ENCODE assay signal across 9 mouse cellular contexts in the genomic region with DNA sequence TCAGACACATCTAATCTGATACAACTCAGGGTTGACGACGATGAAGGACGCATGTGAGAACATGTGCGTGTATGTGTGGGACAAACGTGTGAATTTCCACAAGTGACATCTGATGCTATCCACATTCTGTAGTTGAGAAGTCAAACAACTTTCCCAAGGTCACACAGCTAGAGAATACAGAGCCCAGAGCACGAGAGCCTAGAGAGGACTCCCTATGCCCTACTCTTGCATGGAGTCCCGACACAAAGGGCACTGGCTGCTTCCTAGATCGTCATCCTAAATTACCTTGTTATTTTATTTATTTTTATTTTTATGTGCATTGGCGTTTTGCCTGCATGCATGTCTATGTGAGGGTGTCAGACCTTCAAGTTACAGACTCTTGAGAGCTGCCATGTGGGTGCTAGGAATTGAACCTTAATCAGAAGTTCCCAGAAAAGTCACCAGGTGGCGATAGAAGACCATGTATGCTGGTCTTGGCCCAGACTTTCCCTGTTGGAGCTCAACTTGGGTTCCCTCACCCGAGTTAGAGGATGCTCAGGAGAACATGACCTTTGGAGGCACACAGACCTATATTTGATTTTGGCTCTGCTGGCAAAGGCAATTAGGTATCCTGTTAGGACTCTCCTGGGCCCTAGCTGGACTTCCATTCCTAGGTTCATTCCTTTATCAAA. TPM values are rescaled to one million over a fixed set of nuclear protein-coding genes. Genes with fewer than 3 reads are reported as not detected.
DNase-seq lines count a peak whose midpoint lies in the region; ATAC-seq and TF ChIP-seq lines count a peak whose summit lies in the region.
"Had no signal": no experiment of that assay in that cellular context is flagged by ENCODE, and none has a peak within 500 bp of the region (broad histone marks: within the 10 kb centered on the region; RNA-seq: fewer than 3 reads in every experiment).

No protein-coding gene starts in this region.

- H3K9ac ChIP-seq in lung, embryonic 15.5 days: no peak overlapping the region

- intact Hi-C loops in heart, postnatal 36 days (cut with DNase I): loop anchor here (2.0 to 5.0 kb wide), 5 partner anchors 80 to 383 kb away; a partner anchor contains a TSS

- H3K9me3 ChIP-seq in E14TG2a.4 (ENCODE audit: low read length): no peaks in the 10 kb centered on the region
- no peaks in the 10 kb centered on the region for H3K9me3 ChIP-seq in lung, embryonic 15.5 days

- H3K4me3 ChIP-seq in E14TG2a.4 (replicated peaks; ENCODE audit: low read length): no peak overlapping the region
- H3K4me3 ChIP-seq in lung, embryonic 15.5 days: no peak overlapping the region

- peak; percentile 40 for TF ChIP-seq CTCF in E14TG2a.4 (conservative IDR thresholded peaks at IDR 0.05; ENCODE audit: low read length)

- peak; percentile 45; the same call in 1 of the 2 replicates for ATAC-seq in lung, embryonic 15.5 days (ENCODE audit: borderline replicate concordance, extremely low read depth, low FRiP score, low TSS enrichment)

- peak; percentile 84 for DNase-seq in adrenal gland, postnatal 10 days
- peak; percentile 77 for DNase-seq in embryo, embryonic 9.5 days (ENCODE audit: extremely low spot score)
- peak; percentile 71 to 74 for DNase-seq in heart, postnatal 36 days
- peak; percentile 84 for DNase-seq in layer of hippocampus, adult 11-12 months (ENCODE audit: low spot score)
- DNase-seq in retina, embryonic 14.5 days (ENCODE audit: low spot score): peak; percentile 92
- peak; percentile 65 for DNase-seq in yolk sac, embryonic 10.5 days (ENCODE audit: low spot score)

- H3K27ac ChIP-seq in lung, embryonic 15.5 days: no peak overlapping the region

- H3K4me2 ChIP-seq in lung, embryonic 15.5 days: no peak overlapping the region

- 45% methylated on average over 11 of the region's 11 CpGs for WGBS in lung, embryonic 15.5 days

- H3K4me1 ChIP-seq in E14TG2a.4 (replicated peaks; ENCODE audit: low read depth, low read length): peaks cover 50% of the 10 kb centered on the region
- peaks cover 13% of the 10 kb centered on the region; the same call in 1 of the 2 replicates for H3K4me1 ChIP-seq in lung, embryonic 15.5 days

- H3K27me3 ChIP-seq in E14TG2a.4 (ENCODE audit: insufficient read depth, low read length): no peaks in the 10 kb centered on the region
- no peaks in the 10 kb centered on the region for H3K27me3 ChIP-seq in lung, embryonic 15.5 days

- H3K36me3 ChIP-seq in E14TG2a.4 (ENCODE audit: insufficient read depth, low read length): peaks cover 30% of the 10 kb centered on the region
- no peaks in the 10 kb centered on the region for H3K36me3 ChIP-seq in lung, embryonic 15.5 days

RNA-seq across cellular contexts. Expression of a gene that starts 7.3 kb away (rescaled TPM):
- total RNA-seq in adrenal gland, postnatal 10 days (2021): not detected
- total RNA-seq in heart, postnatal 36 days (2021): not detected
- polyA plus RNA-seq in lung, embryonic 15.5 days (2015; fragmentation: Nextera tagmentation; extraction: Ambion mirVana): not detected in 2 replicates
- total RNA-seq: gastrocnemius, postnatal 36 days had no signal

RNA-seq across cellular contexts. Expression of a gene that starts 30.0 kb away (rescaled TPM):
- 1 to 10 TPM; 4.2 to 7.8 TPM for total RNA-seq in adrenal gland, postnatal 10 days (2021)
- under 1 TPM; 0.06 to 0.08 TPM for total RNA-seq in heart, postnatal 36 days (2021)
- 0.10 and 0.31 TPM in 2 replicates for polyA plus RNA-seq in lung, embryonic 15.5 days (2015; fragmentation: Nextera tagmentation; extraction: Ambion mirVana)
- total RNA-seq: gastrocnemius, postnatal 36 days had no signal

RNA-seq across cellular contexts. Expression of a gene that starts 38.3 kb away (rescaled TPM):
- 10 to 100 TPM; 39.2 to 40.2 TPM for total RNA-seq in adrenal gland, postnatal 10 days (2021)
- total RNA-seq in heart, postnatal 36 days (2021): 10 to 100 TPM; 10.4 to 10.7 TPM
- 13.0 and 15.7 TPM in 2 replicates for polyA plus RNA-seq in lung, embryonic 15.5 days (2015; fragmentation: Nextera tagmentation; extraction: Ambion mirVana)

Comparison
In these comparisons a context has a peak if more than half of its experiments do, and no peak if none do; other contexts are left out.
1. RNA of a gene that starts 30.0 kb away (total RNA-seq): 4.2 to 7.8 TPM in adrenal gland, postnatal 10 days; 0.06 to 0.08 TPM in heart, postnatal 36 days; every median in the first group is over 4 times any median in the second.
2. Peak in every context shown above with its lines, with median percentiles within 50 percentile points of each other: DNase-seq.